In the genomic region with DNA sequence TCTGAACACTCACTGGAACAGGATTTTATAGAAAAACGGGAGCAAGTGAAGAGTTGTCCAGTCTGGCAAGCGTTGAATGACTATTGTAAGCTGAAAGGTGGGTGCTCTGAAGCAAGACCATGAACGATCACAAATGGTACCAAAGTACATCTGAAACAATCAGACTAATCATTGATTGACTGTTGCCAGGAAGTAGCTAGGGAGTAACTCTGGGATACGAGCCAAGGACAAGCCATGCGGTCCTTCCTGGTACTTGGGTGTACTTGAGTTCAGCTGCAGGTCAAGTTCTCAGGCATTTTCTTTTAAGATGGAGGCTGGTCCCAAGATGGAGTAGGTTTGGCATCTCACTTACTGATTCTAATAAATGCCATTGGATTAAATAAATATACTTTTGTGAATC, we compare ENCODE assay signal across 23 mouse cellular contexts.
DNase-seq lines count a peak whose midpoint lies in the region; ATAC-seq lines count a peak whose summit lies in the region.
"Had no signal": no experiment of that assay in that cellular context is flagged by ENCODE, and none has a peak within 500 bp of the region (broad histone marks: within the 10 kb centered on the region; RNA-seq: fewer than 3 reads in every experiment).

No protein-coding gene starts in this region.

- ATAC-seq in kidney, embryonic 14.5 days (ENCODE audit: low FRiP score, low TSS enrichment) = no peak
- ATAC-seq: CD4-positive, CD25-positive, alpha-beta regulatory T cell, adult 4 months; forebrain, embryonic 13.5 days; forebrain, postnatal 0 days had no signal

- no peak overlapping the region for H3K4me3 ChIP-seq in kidney, embryonic 14.5 days (ENCODE audit: low read length)
- H3K4me3 ChIP-seq: embryonic facial prominence, embryonic 13.5 days; forebrain, embryonic 13.5 days; heart, adult 2 months; heart, embryonic 15.5 days; hindbrain, embryonic 13.5 days had no signal

- WGBS in kidney, embryonic 14.5 days = 77% methylated on average over 5 of the region's 5 CpGs

- no peaks in the 10 kb centered on the region for H3K9me3 ChIP-seq in kidney, embryonic 14.5 days (ENCODE audit: control insufficient read depth, low read length)
- H3K9me3 ChIP-seq: embryonic facial prominence, embryonic 13.5 days; forebrain, embryonic 13.5 days; heart, embryonic 15.5 days; hindbrain, embryonic 13.5 days had no signal

- H3K9ac ChIP-seq in kidney, embryonic 14.5 days (ENCODE audit: low read depth, low read length) = no peak overlapping the region
- H3K9ac ChIP-seq: embryonic facial prominence, embryonic 13.5 days; forebrain, embryonic 13.5 days; forebrain, postnatal 0 days; heart, embryonic 15.5 days; hindbrain, embryonic 13.5 days had no signal

- H3K4me1 ChIP-seq in kidney, embryonic 14.5 days (ENCODE audit: control insufficient read depth, insufficient read depth, low read length) = no peaks in the 10 kb centered on the region
- H3K4me1 ChIP-seq: embryonic facial prominence, embryonic 13.5 days; forebrain, embryonic 13.5 days; heart, embryonic 15.5 days; hindbrain, embryonic 13.5 days had no signal

- H3K27me3 ChIP-seq in kidney, embryonic 14.5 days (ENCODE audit: control insufficient read depth, insufficient read depth, low read length) = no peaks in the 10 kb centered on the region
- H3K27me3 ChIP-seq: embryonic facial prominence, embryonic 13.5 days; forebrain, embryonic 13.5 days; heart, embryonic 15.5 days; hindbrain, embryonic 13.5 days had no signal

- peak; percentile 69 for DNase-seq in kidney, adult 9 months
- peak; percentile 3 for DNase-seq in lung, postnatal 36 days
- no peak for DNase-seq in lung, postnatal 25 days (ENCODE audit: low spot score)
- DNase-seq in Muller cell, postnatal 12 days (ENCODE audit: inconsistent ontology term) = peak; percentile 20
- DNase-seq in adipocyte (ENCODE audit: low spot score) = peak; percentile 12
- no peak for DNase-seq in retina, embryonic 14.5 days (ENCODE audit: low spot score)
- DNase-seq in layer of hippocampus, postnatal 36 days = no peak
- DNase-seq: adrenal gland, postnatal 10 days; B cell, adult 2 months; cerebellum, adult 11-12 months; cerebellum, adult 9-11 months; cerebellum, postnatal 36 days; forebrain, postnatal 0 days; gastrocnemius, postnatal 14 days; heart, adult 2 months; heart, postnatal 14 days had no signal

- no peak overlapping the region for H3K27ac ChIP-seq in kidney, embryonic 14.5 days (ENCODE audit: low read depth, low read length)
- H3K27ac ChIP-seq: embryonic facial prominence, embryonic 13.5 days; forebrain, embryonic 13.5 days; heart, adult 2 months; heart, embryonic 15.5 days; hindbrain, embryonic 13.5 days had no signal

- H3K36me3 ChIP-seq in kidney, embryonic 14.5 days (ENCODE audit: control insufficient read depth, insufficient read depth, low read length) = no peaks in the 10 kb centered on the region
- H3K36me3 ChIP-seq: embryonic facial prominence, embryonic 13.5 days; heart, embryonic 15.5 days; hindbrain, embryonic 13.5 days had no signal

- no peak overlapping the region for H3K4me2 ChIP-seq in kidney, embryonic 14.5 days (replicated peaks; ENCODE audit: low read depth, low read length)
- H3K4me2 ChIP-seq: embryonic facial prominence, embryonic 13.5 days; forebrain, embryonic 13.5 days; heart, embryonic 11.5 days; heart, embryonic 15.5 days; hindbrain, embryonic 13.5 days had no signal

Comparison
In these comparisons a context has a peak if more than half of its experiments do, and no peak if none do; other contexts are left out.
1. DNase-seq: peak in kidney, adult 9 months (single experiment), lung, postnatal 36 days (single experiment), Muller cell, postnatal 12 days (single experiment) and adipocyte (single experiment); none in lung, postnatal 25 days (single experiment), retina, embryonic 14.5 days (single experiment) and layer of hippocampus, postnatal 36 days (0 of 2).